Mouse (Mus musculus) CH12.LX (cell line): ENCODE measurements around the gene Gbgt1. TPM values are rescaled to one million over a fixed set of nuclear protein-coding genes. Genes with fewer than 3 reads are reported as not detected.

Experiments
- DNase-seq: peaks from one replicate; pipeline ENCODE4 v3.0.0-alpha.2; 2013; ENCODE audit errors: extremely low read depth
- H3K27ac ChIP-seq: 2 replicates; pipeline ENCODE4 v1.5.1; 2012; ENCODE audit warnings: low read depth, mild to moderate bottlenecking, control low read depth, moderate library complexity; ENCODE audit not compliant: insufficient read depth
- H3K27me3 ChIP-seq: replicated peaks from 2 replicates; pipeline ENCODE3; 2012; ENCODE audit warnings: inconsistent platforms
- H3K36me3 ChIP-seq, 2 experiments: replicated peaks in 1 of 2; 2 replicates each; pipeline versions ENCODE3 to v1.6.1; 2012; ENCODE audit warnings: inconsistent platforms in 1 of 2, low read length in 1 of 2, mild to moderate bottlenecking in 1 of 2, mixed read lengths in 1 of 2, moderate library complexity in 1 of 2; ENCODE audit not compliant: control insufficient read depth in 1 of 2, insufficient read depth in 1 of 2
- H3K4me1 ChIP-seq, 2 experiments: 2 replicates each; pipeline ENCODE4 v1.6.1; 2012; ENCODE audit warnings: inconsistent platforms in 1 of 2, moderate library complexity in 1 of 2; ENCODE audit not compliant: insufficient read depth in 2 of 2, control insufficient read depth in 1 of 2
- H3K4me2 ChIP-seq: 2 replicates; pipeline ENCODE4 v1.6.1; 2012; ENCODE audit warnings: low read depth, mild to moderate bottlenecking, control low read depth; ENCODE audit not compliant: poor library complexity, insufficient read depth, severe bottlenecking
- H3K4me3 ChIP-seq, 3 experiments: fragments of 150-350 bp in 1 of 3; sonication (generic) in 1 of 3; replicated peaks in 1 of 3; 2 replicates each; pipeline versions ENCODE3 to v1.5.1; 2011 to 2012; ENCODE audit warnings: low read depth in 2 of 3, low read length in 2 of 3, mild to moderate bottlenecking in 2 of 3, moderate library complexity in 2 of 3, control low read depth in 1 of 3, improper control_type of control experiment in 1 of 3, inconsistent platforms in 1 of 3, mixed read lengths in 1 of 3; ENCODE audit not compliant: poor library complexity in 1 of 3
- H3K79me2 ChIP-seq: replicated peaks from 2 replicates; pipeline ENCODE4 v1.6.1; 2012; ENCODE audit warnings: mild to moderate bottlenecking, moderate library complexity; ENCODE audit not compliant: control insufficient read depth, poor library complexity, insufficient read depth, severe bottlenecking; ENCODE audit errors: extremely low read depth
- H3K9ac ChIP-seq: 2 replicates; pipeline ENCODE4 v1.6.1; 2012; ENCODE audit warnings: low read depth, mild to moderate bottlenecking, control low read depth, moderate library complexity; ENCODE audit not compliant: insufficient read depth
- H3K9me3 ChIP-seq: replicated peaks from 2 replicates; pipeline ENCODE3; 2012; ENCODE audit warnings: low read length, inconsistent platforms, mixed read lengths
- BHLHE40 ChIP-seq: IDR thresholded peaks from 2 replicates; pipeline ENCODE4 v1.6.1; 2011; ENCODE audit warnings: mild to moderate bottlenecking, low read depth, low read length, improper control_type of control experiment
- CTCF ChIP-seq, 2 experiments: IDR thresholded peaks in 1 of 2; conservative IDR thresholded peaks in 1 of 2; 2 replicates each; pipeline ENCODE4 v1.5.1; 2011 to 2012; ENCODE audit warnings: low read depth in 2 of 2, low read length in 2 of 2, improper control_type of control experiment in 1 of 2, inconsistent platforms in 1 of 2, mild to moderate bottlenecking in 1 of 2, moderate library complexity in 1 of 2
- HCFC1 ChIP-seq: IDR thresholded peaks from 2 replicates; pipeline ENCODE4 v1.6.1; 2012; ENCODE audit warnings: low read depth, mild to moderate bottlenecking, inconsistent platforms, low read length, improper control_type of control experiment
- MEF2A ChIP-seq: IDR thresholded peaks from 2 replicates; pipeline ENCODE4 v1.6.1; 2014; ENCODE audit warnings: low read depth, mild to moderate bottlenecking, inconsistent platforms, low read length, improper control_type of control experiment, borderline replicate concordance
- RAD21 ChIP-seq: IDR thresholded peaks from 2 replicates; pipeline ENCODE4 v1.6.1; 2011; ENCODE audit warnings: low read depth, mild to moderate bottlenecking, low read length, improper control_type of control experiment, moderate library complexity
- SMC3 ChIP-seq: IDR thresholded peaks from 2 replicates; pipeline ENCODE4 v1.6.1; 2011; ENCODE audit warnings: low read depth, low read length, improper control_type of control experiment
- UBTF ChIP-seq: IDR thresholded peaks from 2 replicates; pipeline ENCODE4 v1.6.1; 2012; ENCODE audit warnings: low read depth, mild to moderate bottlenecking, inconsistent platforms, low read length, improper control_type of control experiment, moderate library complexity
- USF1 ChIP-seq: IDR thresholded peaks from 2 replicates; pipeline ENCODE4 v1.6.1; 2014; ENCODE audit warnings: low read depth, mild to moderate bottlenecking, inconsistent platforms, low read length, improper control_type of control experiment
- USF2 ChIP-seq: conservative IDR thresholded peaks from 2 replicates; pipeline ENCODE4 v1.6.1; 2011; ENCODE audit warnings: low read depth, low read length, improper control_type of control experiment
- ZC3H11A ChIP-seq: IDR thresholded peaks from 2 replicates; pipeline ENCODE4 v1.6.1; 2012; ENCODE audit warnings: low read depth, mild to moderate bottlenecking, inconsistent platforms, low read length, improper control_type of control experiment
- dilution Hi-C: fragments of 300-500 bp; cut with MboI; formaldehyde crosslinking; loops from 2 replicates; pipeline ENCODE4 v1.14.3; 2020; ENCODE audit warnings: low sequenced_read_pairs; ENCODE audit not compliant: extremely low pct_unique_long_range_greater_than_20kb, extremely low pct_ligation_motif_present
- in situ Hi-C: fragments of 300-500 bp; cut with MboI; formaldehyde crosslinking; loops from 3 replicates; pipeline ENCODE4 v1.14.3; 2019; ENCODE audit warnings: low sequenced_read_pairs, low pct_ligation_motif_present, low pct_unique_long_range_greater_than_20kb, mixed read lengths
- polyA plus RNA-seq: library from polyadenylated mRNA; unstranded; fragments of >175 nt; gene quantifications from 2 replicates; pipeline ENCODE4 v1.2.1, GENCODE M21; 2012; ENCODE audit warnings: low read depth; ENCODE audit not compliant: insufficient read length
- total RNA-seq, 2 experiments: library from RNA; depleted of rRNA; stranded (reverse); fragments of 300-350 nt in 1 of 2; fragments of >200 nt in 1 of 2; gene quantifications; 2 replicates each; pipeline ENCODE4 v1.2.3; 2012 to 2014

Gene Gbgt1
- total and polyA plus RNA-seq, 3 experiments: not detected

DNA sequence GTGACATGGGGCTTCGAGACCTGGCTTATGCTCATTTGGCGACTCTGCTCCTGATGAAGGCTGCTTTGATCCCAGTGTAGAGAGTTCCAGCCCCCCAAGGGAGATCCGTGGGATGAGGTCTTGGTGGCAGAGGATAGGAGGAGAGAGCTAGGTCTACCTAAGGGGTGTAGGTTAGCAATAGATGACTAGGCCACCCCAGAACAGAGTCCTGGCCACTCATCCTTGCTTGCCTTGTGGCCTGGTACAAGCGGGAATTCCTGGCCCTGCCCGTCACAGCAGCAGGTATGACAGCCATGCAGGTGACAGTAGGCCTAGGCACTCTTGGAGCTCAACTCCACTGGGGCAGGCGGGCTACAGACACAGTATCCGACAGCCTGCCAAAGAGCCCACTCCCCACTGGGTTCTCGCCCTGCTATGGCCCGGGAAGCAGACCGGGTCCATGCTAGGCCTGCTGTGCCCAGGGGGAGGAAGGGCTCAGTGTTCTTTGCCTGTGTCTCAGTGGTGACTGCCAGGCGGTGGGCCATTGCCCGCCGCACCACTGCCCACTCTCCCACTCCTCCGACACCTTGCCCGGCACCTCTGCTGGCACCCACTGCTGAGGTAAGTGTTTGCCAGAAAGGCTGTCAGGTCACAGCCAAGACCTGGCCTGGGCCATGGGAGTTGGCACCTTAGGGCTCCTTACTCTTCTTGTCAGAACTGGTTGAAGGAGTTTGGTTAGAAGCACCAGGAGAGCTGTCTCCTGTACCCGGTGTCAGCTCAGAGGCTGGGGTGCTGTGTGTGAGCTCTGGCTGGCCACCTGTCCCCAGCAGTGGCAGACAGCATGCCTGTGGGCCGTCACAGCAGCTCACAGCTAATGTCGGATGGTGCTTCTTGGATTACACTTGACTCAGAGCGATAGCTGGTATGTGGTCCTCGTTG is 31.0 kb downstream of the Gbgt1 start:
- peaks cover 0 to 2% of the 10 kb centered on the region in 2 experiments for H3K36me3 ChIP-seq
- peaks cover 35 to 85% of the 10 kb centered on the region in 2 experiments for H3K4me1 ChIP-seq
- TF ChIP-seq MEF2A (no peak), SMC3 (no peak), USF1 (no peak)
- in situ Hi-C loops: no loop called here
- DNase-seq: no peak
- H3K9me3 ChIP-seq: no peaks in the 10 kb centered on the region
- no peaks in the 10 kb centered on the region for H3K79me2 ChIP-seq
- no peak overlapping the region for H3K9ac ChIP-seq
- H3K27ac ChIP-seq: no peak overlapping the region
- no peak overlapping the region for H3K4me2 ChIP-seq
- H3K27me3 ChIP-seq: no peaks in the 10 kb centered on the region
- dilution Hi-C loops: no loop called here
- no peak overlapping the region for H3K4me3 ChIP-seq

DNA sequence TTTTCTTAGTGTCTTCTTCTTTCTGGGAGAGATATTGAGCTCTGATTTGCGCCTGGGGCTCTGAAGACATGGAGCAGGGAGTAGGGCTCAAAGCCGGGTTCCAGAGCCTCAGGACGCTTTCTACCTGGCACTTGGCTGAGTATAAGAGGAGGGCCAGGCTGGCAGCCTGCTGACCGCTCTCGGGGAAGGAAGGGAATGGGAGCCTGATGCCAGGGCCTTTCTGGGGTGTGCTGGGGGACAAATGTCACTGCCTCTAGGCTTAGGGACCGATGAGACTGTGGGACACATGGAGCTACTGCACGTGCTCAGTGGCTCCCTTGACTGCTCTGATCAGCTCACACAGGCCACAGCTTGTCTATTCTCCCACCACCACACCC is 31.7 kb downstream of the Gbgt1 start:
- H3K9ac ChIP-seq: no peak overlapping the region
- H3K27me3 ChIP-seq: no peaks in the 10 kb centered on the region
- DNase-seq: no peak
- no peak overlapping the region for H3K4me3 ChIP-seq
- in situ Hi-C loops (no loop called here), dilution Hi-C loops (no loop called here)
- H3K4me2 ChIP-seq: no peak overlapping the region
- TF ChIP-seq SMC3: no peak
- TF ChIP-seq HCFC1: no peak
- TF ChIP-seq BHLHE40: no peak
- TF ChIP-seq, all 38 proteins: peak for 0
- peaks cover 39 to 88% of the 10 kb centered on the region in 2 experiments for H3K4me1 ChIP-seq
- H3K36me3 ChIP-seq: peaks cover 0 to 2% of the 10 kb centered on the region in 2 experiments
- no peaks in the 10 kb centered on the region for H3K79me2 ChIP-seq
- H3K27ac ChIP-seq: no peak overlapping the region
- no peaks in the 10 kb centered on the region for H3K9me3 ChIP-seq

DNA sequence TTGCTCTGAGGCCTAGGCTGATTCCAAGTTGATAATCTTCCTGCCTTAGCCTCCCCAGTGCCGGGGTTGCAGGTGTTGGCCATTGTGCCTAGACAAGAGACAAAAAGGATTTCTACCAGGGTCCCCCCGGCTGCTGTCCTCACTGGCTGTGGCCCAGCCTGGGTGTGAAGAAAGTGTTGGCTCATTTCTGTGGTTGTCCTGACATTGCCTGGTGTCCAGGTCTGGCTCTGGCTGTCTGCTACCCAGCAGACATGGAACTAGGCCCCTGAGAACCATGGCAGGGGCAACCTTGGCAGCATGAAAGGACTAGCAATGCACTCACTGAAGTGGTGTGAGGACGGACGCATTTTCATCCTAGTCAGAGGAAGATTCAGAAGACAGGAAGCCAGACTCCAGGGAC is 33.2 kb downstream of the Gbgt1 start:
- peaks cover 46 to 87% of the 10 kb centered on the region in 2 experiments for H3K4me1 ChIP-seq
- H3K4me3 ChIP-seq: no peak overlapping the region
- no peak overlapping the region for H3K27ac ChIP-seq
- no peak overlapping the region for H3K4me2 ChIP-seq
- TF ChIP-seq ZC3H11A (no peak), RAD21 (no peak), USF2 (no peak), UBTF (no peak), MEF2A (no peak), CTCF (conservative IDR thresholded peaks at IDR 0.05 in 1 of 2, IDR thresholded peaks at IDR 0.05 in 1 of 2; ENCODE audit: low read depth in 2 of 2, low read length in 2 of 2) (no peak)
- H3K79me2 ChIP-seq: no peaks in the 10 kb centered on the region
- H3K9me3 ChIP-seq: no peaks in the 10 kb centered on the region
- H3K36me3 ChIP-seq: peaks cover 0 to 2% of the 10 kb centered on the region in 2 experiments
- dilution Hi-C loops: no loop called here
- no peak for DNase-seq
- in situ Hi-C loops: no loop called here
- no peak overlapping the region for H3K9ac ChIP-seq
- H3K27me3 ChIP-seq: peaks cover 4% of the 10 kb centered on the region
